Mouse (Mus musculus) testis, adult 2 months (tissue): ENCODE measurements around the gene Obsl1. TPM values are rescaled to one million over a fixed set of nuclear protein-coding genes. Genes with fewer than 3 reads are reported as not detected.

Source experiments
- H3K27ac ChIP-seq: fragments of 200-500 bp; 2 replicates; pipeline ENCODE4 v1.5.1; 2012; ENCODE audit warnings: low read depth, low read length; ENCODE audit not compliant: control insufficient read depth, insufficient read depth
- H3K27me3 ChIP-seq: fragments of 200-500 bp; 2 replicates; pipeline ENCODE4 v1.6.1; 2012; ENCODE audit warnings: mild to moderate bottlenecking, low read length, moderate library complexity; ENCODE audit not compliant: control insufficient read depth, insufficient read depth
- H3K36me3 ChIP-seq: fragments of 200-500 bp; 2 replicates; pipeline ENCODE4 v1.6.1; 2012; ENCODE audit warnings: mild to moderate bottlenecking, low read length; ENCODE audit not compliant: control insufficient read depth, insufficient read depth
- H3K4me1 ChIP-seq: fragments of 200-500 bp; 2 replicates; pipeline ENCODE4 v1.6.1; 2012; ENCODE audit warnings: low read length; ENCODE audit not compliant: control insufficient read depth, insufficient read depth
- H3K4me3 ChIP-seq: fragments of 200-500 bp; 2 replicates; pipeline ENCODE4 v1.5.1; 2012; ENCODE audit warnings: low read depth, mild to moderate bottlenecking, low read length, moderate library complexity, mixed read lengths; ENCODE audit not compliant: control insufficient read depth
- CTCF ChIP-seq: fragments of 200-500 bp; IDR thresholded peaks from 2 replicates; pipeline ENCODE4 v1.5.1; 2012; ENCODE audit warnings: low read depth, mild to moderate bottlenecking, inconsistent platforms, low read length, moderate library complexity; ENCODE audit not compliant: control insufficient read depth, insufficient read depth, insufficient replicate concordance
- POLR2A ChIP-seq: fragments of 200-500 bp; IDR thresholded peaks from 2 replicates; pipeline ENCODE4 v1.6.1; 2012; ENCODE audit warnings: low read depth, mild to moderate bottlenecking, inconsistent platforms, low read length, moderate library complexity; ENCODE audit not compliant: control insufficient read depth
- polyA plus RNA-seq: library from polyadenylated mRNA; depleted of rRNA; stranded (reverse); fragments of >200 nt; gene quantifications from 2 replicates; pipeline ENCODE4 v1.2.3, GENCODE M21; 2012

The Obsl1 gene
- polyA plus RNA-seq, 1 experiment: 46.0 TPM

- peaks cover 9% of the 10 kb centered on the region for H3K4me1 ChIP-seq
- TF ChIP-seq CTCF: no peak
- no peaks in the 10 kb centered on the region for H3K36me3 ChIP-seq
- no peak overlapping the region for H3K27ac ChIP-seq
- H3K4me3 ChIP-seq: no peak overlapping the region
- no peaks in the 10 kb centered on the region; the same call in 1 of the 2 replicates for H3K27me3 ChIP-seq
These were observed 48.6 kb downstream of the Obsl1 start for GRCm38 (mm10) chr1:75457710-75458024.

- TF ChIP-seq CTCF: peak; percentile 82; the same call in 1 of the 2 replicates
- no peak for TF ChIP-seq POLR2A
- H3K27ac ChIP-seq: no peak overlapping the region
- H3K4me3 ChIP-seq: no peak overlapping the region
- no peaks in the 10 kb centered on the region; the same call in 1 of the 2 replicates for H3K27me3 ChIP-seq
- H3K36me3 ChIP-seq: no peaks in the 10 kb centered on the region
- H3K4me1 ChIP-seq: peaks cover 9% of the 10 kb centered on the region
These were observed 49.3 kb downstream of the Obsl1 start for GRCm38 (mm10) chr1:75456746-75457564.

GRCm38 (mm10) chr1:75455948-75456347 is 50.3 kb downstream of the Obsl1 start:
- H3K27me3 ChIP-seq: no peaks in the 10 kb centered on the region; the same call in 1 of the 2 replicates
- peaks cover 10% of the 10 kb centered on the region for H3K4me1 ChIP-seq
- no peak overlapping the region for H3K4me3 ChIP-seq
- no peak overlapping the region for H3K27ac ChIP-seq
- no peaks in the 10 kb centered on the region for H3K36me3 ChIP-seq
- no peak for TF ChIP-seq CTCF
- TF ChIP-seq POLR2A: no peak

DNA sequence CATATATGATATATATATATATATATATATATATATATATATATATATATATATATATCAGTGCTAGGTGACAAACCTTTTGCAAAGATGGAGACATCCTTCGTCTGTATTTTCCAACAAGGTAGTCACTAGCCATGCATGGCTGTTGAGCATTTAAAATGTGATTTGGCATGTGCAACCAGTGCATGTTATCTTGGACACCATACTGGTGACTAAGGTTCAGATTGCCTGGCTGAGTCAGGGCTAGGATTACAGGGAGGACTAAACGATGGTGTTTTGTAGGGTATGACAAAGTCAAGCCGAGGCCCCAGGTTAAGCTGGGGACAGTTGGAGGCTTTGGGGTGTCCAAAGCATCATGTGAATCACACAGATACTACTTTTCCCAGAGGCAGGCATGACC is 50.8 kb downstream of the Obsl1 start:
- H3K27me3 ChIP-seq: no peaks in the 10 kb centered on the region; the same call in 1 of the 2 replicates
- no peak overlapping the region for H3K4me3 ChIP-seq
- peaks cover 12% of the 10 kb centered on the region for H3K4me1 ChIP-seq
- H3K27ac ChIP-seq: no peak overlapping the region
- TF ChIP-seq CTCF (no peak), POLR2A (no peak)
- no peaks in the 10 kb centered on the region for H3K36me3 ChIP-seq

DNA sequence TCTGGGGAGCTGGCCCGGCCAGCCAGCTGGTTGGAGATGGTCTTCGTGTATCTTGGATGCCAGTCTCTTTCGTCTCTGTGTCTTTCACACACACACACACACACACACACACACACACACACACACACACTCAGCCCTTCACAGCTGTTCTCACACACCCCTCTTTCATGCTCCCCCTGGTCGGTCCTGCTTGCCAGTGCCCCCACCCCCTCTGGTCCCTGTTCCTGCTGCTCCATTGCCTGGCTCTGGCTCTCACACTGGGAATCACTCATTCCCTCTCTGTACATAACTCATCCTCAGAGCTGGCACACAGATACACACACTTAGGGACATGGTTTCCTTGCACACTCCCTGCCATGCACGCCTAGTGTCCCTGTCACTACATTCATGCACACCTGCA is 54.4 kb downstream of the Obsl1 start:
- H3K4me1 ChIP-seq: peaks cover 5% of the 10 kb centered on the region
- 0 out of 2 replicates have a peak, but pooled peaks cover 2% of the 10 kb centered on the region for H3K27me3 ChIP-seq
- H3K4me3 ChIP-seq: no peak overlapping the region
- no peaks in the 10 kb centered on the region for H3K36me3 ChIP-seq
- no peak overlapping the region for H3K27ac ChIP-seq
- TF ChIP-seq CTCF (no peak), POLR2A (no peak)

DNA sequence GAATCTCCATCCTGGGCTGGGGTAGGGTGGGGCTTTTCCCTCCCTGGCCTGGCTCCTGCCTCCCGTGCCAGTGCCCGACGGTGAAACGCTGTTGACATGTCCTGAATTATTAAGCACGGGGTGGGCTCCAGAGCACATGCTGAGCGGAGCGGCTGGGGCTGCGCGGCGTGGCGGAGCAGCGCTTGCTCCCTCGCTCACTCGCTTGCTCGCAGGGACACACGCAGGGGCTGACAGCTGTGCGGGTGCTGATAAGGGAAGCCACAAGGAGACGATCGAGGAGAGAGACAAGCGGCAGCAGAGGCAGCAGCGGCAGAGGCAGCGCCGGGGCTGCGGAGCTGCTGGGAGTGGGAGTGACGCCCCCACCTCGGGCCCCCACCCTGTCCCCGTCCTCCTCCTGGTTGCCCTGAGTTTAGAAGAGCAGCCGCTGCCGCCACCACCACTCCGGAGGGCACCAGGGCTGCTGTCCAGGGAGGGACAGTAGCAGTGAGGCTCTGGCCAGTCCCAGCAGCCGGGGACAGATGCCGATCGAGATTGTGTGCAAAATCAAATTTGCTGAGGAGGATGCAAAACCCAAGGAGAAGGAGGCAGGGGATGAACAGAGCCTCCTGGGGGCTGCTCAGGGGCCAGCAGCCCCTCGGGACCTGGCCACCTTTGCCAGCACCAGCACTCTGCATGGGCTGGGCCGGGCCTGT is 55.8 kb downstream of the Obsl1 start, which contains the start of gene Asic4:
Gene Asic4, plus strand, starts transcription at position 123 of the 692 bp plus-strand sequence.
- no peak within 1 kb of the TSS for H3K4me3 ChIP-seq
- TF ChIP-seq POLR2A: no peak
- TF ChIP-seq CTCF: no peak
- H3K27ac ChIP-seq: no peak within 1 kb of the TSS
- peaks cover 14% of the 10 kb centered on the region for H3K4me1 ChIP-seq
- H3K27me3 ChIP-seq: 0 out of 2 replicates have a peak, but pooled peaks cover 2% of the 10 kb centered on the region
- no peaks in the 10 kb centered on the region for H3K36me3 ChIP-seq

- Histone ChIP-seq H3K36me3 (no peaks in the 10 kb centered on the region), H3K4me1 (peaks cover 17% of the 10 kb centered on the region), H3K27me3 (0 out of 2 replicates have a peak, but pooled peaks cover 2% of the 10 kb centered on the region), H3K27ac (no peak overlapping the region), H3K4me3 (no peak overlapping the region)
- TF ChIP-seq POLR2A (no peak), CTCF (no peak)
These were observed 56.7 kb downstream of the Obsl1 start for GRCm38 (mm10) chr1:75449377-75450135.
